Mouse (Mus musculus) ES-Bruce4 (cell line): ENCODE measurements around the gene Ngly1. TPM values are rescaled to one million over a fixed set of nuclear protein-coding genes. Genes with fewer than 3 reads are reported as not detected.

Source experiments
- H3K27ac ChIP-seq: 2 replicates; pipeline ENCODE4 v1.5.1; 2012; ENCODE audit warnings: low read length, inconsistent platforms; ENCODE audit not compliant: insufficient read depth
- H3K27me3 ChIP-seq: 2 replicates; pipeline ENCODE4 v1.6.1; 2012; ENCODE audit warnings: mild to moderate bottlenecking, low read length, inconsistent platforms; ENCODE audit not compliant: control insufficient read depth, poor library complexity, insufficient read depth, severe bottlenecking
- H3K36me3 ChIP-seq: 2 replicates; pipeline ENCODE4 v1.6.1; 2012; ENCODE audit warnings: inconsistent platforms, mild to moderate bottlenecking, low read length, moderate library complexity; ENCODE audit not compliant: control insufficient read depth, poor library complexity, insufficient read depth, severe bottlenecking
- H3K4me1 ChIP-seq: one replicate; pipeline ENCODE4 v1.8.1; 2011; ENCODE audit warnings: low read length; ENCODE audit not compliant: control insufficient read depth, insufficient read depth
- H3K4me3 ChIP-seq: 2 replicates; pipeline ENCODE4 v1.5.1; 2011; ENCODE audit warnings: low read depth, mild to moderate bottlenecking, low read length
- H3K9ac ChIP-seq: 2 replicates; pipeline ENCODE4 v1.6.1; 2012; ENCODE audit warnings: low read depth, mild to moderate bottlenecking, inconsistent platforms; ENCODE audit not compliant: poor library complexity, severe bottlenecking
- H3K9me3 ChIP-seq: replicated peaks from 2 replicates; pipeline ENCODE4 v1.6.1; 2012; ENCODE audit warnings: mild to moderate bottlenecking, low read length, inconsistent platforms; ENCODE audit not compliant: control insufficient read depth, poor library complexity, insufficient read depth, severe bottlenecking
- CTCF ChIP-seq: IDR thresholded peaks from one replicate; pipeline ENCODE4 v1.8.1; 2011; ENCODE audit warnings: low read depth, low read length
- EP300 ChIP-seq: IDR thresholded peaks from 2 replicates; pipeline ENCODE4 v1.6.1; 2011; ENCODE audit warnings: low read depth, low read length; ENCODE audit not compliant: insufficient read depth
- POLR2A ChIP-seq: IDR thresholded peaks from one replicate; pipeline ENCODE4 v1.8.1; 2011; ENCODE audit warnings: low read length; ENCODE audit not compliant: insufficient read depth
- polyA plus RNA-seq: library from polyadenylated mRNA; stranded (reverse); fragments of >200 nt; gene quantifications from 2 replicates; pipeline ENCODE4 v1.2.4, GENCODE M21; 2011; ENCODE audit warnings: low read depth; ENCODE audit not compliant: missing spikeins, insufficient read depth, insufficient read length

The Ngly1 gene
- polyA plus RNA-seq, 1 experiment = 11.8 TPM

GRCm38 (mm10) chr14:16250099-16250498, 1.0 kb downstream of the Ngly1 start:
- H3K9ac ChIP-seq = no peak overlapping the region
- H3K27ac ChIP-seq = no peak overlapping the region
- H3K27me3 ChIP-seq = no peaks in the 10 kb centered on the region
- no peaks in the 10 kb centered on the region for H3K4me1 ChIP-seq
- no peaks in the 10 kb centered on the region for H3K9me3 ChIP-seq
- no peak overlapping the region for H3K4me3 ChIP-seq
- no peak for TF ChIP-seq EP300
- no peak for TF ChIP-seq CTCF
- no peak for TF ChIP-seq POLR2A
- no peaks in the 10 kb centered on the region for H3K36me3 ChIP-seq

- H3K4me1 ChIP-seq = no peaks in the 10 kb centered on the region
- no peak overlapping the region for H3K9ac ChIP-seq
- no peaks in the 10 kb centered on the region for H3K9me3 ChIP-seq
- no peak overlapping the region for H3K27ac ChIP-seq
- H3K27me3 ChIP-seq = no peaks in the 10 kb centered on the region
- H3K36me3 ChIP-seq = no peaks in the 10 kb centered on the region
- no peak overlapping the region for H3K4me3 ChIP-seq
- TF ChIP-seq CTCF (no peak), POLR2A (no peak), EP300 (no peak)
These were observed 6.7 kb downstream of the Ngly1 start for GRCm38 (mm10) chr14:16255745-16256144.

GRCm38 (mm10) chr14:16256209-16256608, 7.1 kb downstream of the Ngly1 start:
- Histone ChIP-seq H3K4me1 (no peaks in the 10 kb centered on the region), H3K4me3 (no peak overlapping the region), H3K36me3 (no peaks in the 10 kb centered on the region), H3K9ac (no peak overlapping the region), H3K9me3 (no peaks in the 10 kb centered on the region), H3K27me3 (no peaks in the 10 kb centered on the region), H3K27ac (no peak overlapping the region)
- no peak for TF ChIP-seq CTCF
- no peak for TF ChIP-seq EP300
- TF ChIP-seq POLR2A = no peak

- Histone ChIP-seq H3K4me1 (no peaks in the 10 kb centered on the region), H3K27ac (no peak overlapping the region), H3K9ac (no peak overlapping the region), H3K4me3 (no peak overlapping the region), H3K9me3 (no peaks in the 10 kb centered on the region), H3K27me3 (no peaks in the 10 kb centered on the region), H3K36me3 (no peaks in the 10 kb centered on the region)
- TF ChIP-seq CTCF = no peak
- no peak for TF ChIP-seq POLR2A
These were observed 11.5 kb downstream of the Ngly1 start for GRCm38 (mm10) chr14:16260541-16260940.

GRCm38 (mm10) chr14:16261869-16262268, 12.8 kb downstream of the Ngly1 start:
- H3K36me3 ChIP-seq = no peaks in the 10 kb centered on the region
- TF ChIP-seq EP300 = no peak
- no peak for TF ChIP-seq POLR2A
- no peak for TF ChIP-seq CTCF
- H3K27me3 ChIP-seq = no peaks in the 10 kb centered on the region
- H3K4me1 ChIP-seq = no peaks in the 10 kb centered on the region
- no peak overlapping the region for H3K27ac ChIP-seq
- no peaks in the 10 kb centered on the region for H3K9me3 ChIP-seq
- H3K9ac ChIP-seq = no peak overlapping the region
- no peak overlapping the region for H3K4me3 ChIP-seq

- Histone ChIP-seq H3K9ac (no peak overlapping the region), H3K27ac (no peak overlapping the region), H3K27me3 (no peaks in the 10 kb centered on the region), H3K4me1 (no peaks in the 10 kb centered on the region), H3K4me3 (no peak overlapping the region), H3K9me3 (no peaks in the 10 kb centered on the region), H3K36me3 (no peaks in the 10 kb centered on the region)
- TF ChIP-seq CTCF (no peak), POLR2A (no peak), EP300 (no peak)
These were observed 17.9 kb downstream of the Ngly1 start for GRCm38 (mm10) chr14:16267028-16267427.
